ENCODE assay signal across 21 mouse cellular contexts in genomic region chr3:10082545-10083062, GRCm38 (mm10). TPM values are rescaled to one million over a fixed set of nuclear protein-coding genes. Genes with fewer than 3 reads are reported as not detected.
DNase-seq lines count a peak whose midpoint lies in the region; ATAC-seq and TF ChIP-seq lines count a peak whose summit lies in the region.
"Had no signal": no experiment of that assay in that cellular context is flagged by ENCODE, and none has a peak within 500 bp of the region (broad histone marks: within the 10 kb centered on the region; RNA-seq: fewer than 3 reads in every experiment).

No protein-coding gene starts in this region.

- H3K27ac ChIP-seq in forebrain, embryonic 15.5 days (replicated peaks), result peak overlapping the region; percentile 5; the same call in 1 of the 2 replicates
- no peak overlapping the region for H3K27ac ChIP-seq in forebrain, embryonic 10.5 days
- H3K27ac ChIP-seq in hindbrain, postnatal 0 days, result peak overlapping the region; percentile 79; the same call in 1 of the 2 replicates
- no peak overlapping the region for H3K27ac ChIP-seq in hindbrain, embryonic 14.5 days
- H3K27ac ChIP-seq in embryonic fibroblast, embryonic 13.5 days (ENCODE audit: insufficient read depth, low read length), result peak overlapping the region; percentile 23; the same call in 1 of the 2 replicates
- H3K27ac ChIP-seq: embryonic facial prominence, embryonic 12.5 days; heart, embryonic 10.5 days; kidney, postnatal 0 days; liver, embryonic 15.5 days; macrophage; midbrain, embryonic 12.5 days had no signal

- H3K4me2 ChIP-seq in forebrain, embryonic 15.5 days (replicated peaks), result no peak overlapping the region
- no peak overlapping the region for H3K4me2 ChIP-seq in hindbrain, postnatal 0 days (ENCODE audit: low read depth, low read length)
- no peak overlapping the region for H3K4me2 ChIP-seq in hindbrain, embryonic 14.5 days (replicated peaks)
- H3K4me2 ChIP-seq: embryonic facial prominence, embryonic 12.5 days; liver, embryonic 15.5 days; midbrain, embryonic 12.5 days had no signal

- no peak overlapping the region for H3K4me3 ChIP-seq in forebrain, embryonic 15.5 days
- no peak overlapping the region for H3K4me3 ChIP-seq in forebrain, embryonic 10.5 days
- H3K4me3 ChIP-seq in hindbrain, postnatal 0 days (ENCODE audit: low read length), result no peak overlapping the region
- no peak overlapping the region for H3K4me3 ChIP-seq in hindbrain, embryonic 14.5 days (replicated peaks; ENCODE audit: low read length)
- H3K4me3 ChIP-seq in embryonic fibroblast, embryonic 13.5 days (ENCODE audit: insufficient read depth, low read length), result no peak overlapping the region
- H3K4me3 ChIP-seq: embryonic facial prominence, embryonic 12.5 days; heart, embryonic 10.5 days; liver, embryonic 15.5 days; midbrain, embryonic 12.5 days had no signal

- H3K27me3 ChIP-seq in forebrain, embryonic 15.5 days, result no peaks in the 10 kb centered on the region
- H3K27me3 ChIP-seq in forebrain, embryonic 10.5 days (ENCODE audit: poor library complexity, severe bottlenecking), result peaks cover 10% of the 10 kb centered on the region
- H3K27me3 ChIP-seq in hindbrain, postnatal 0 days (ENCODE audit: insufficient read depth, low read length), result no peaks in the 10 kb centered on the region
- no peaks in the 10 kb centered on the region for H3K27me3 ChIP-seq in hindbrain, embryonic 14.5 days (ENCODE audit: control insufficient read depth, insufficient read depth, low read length)
- H3K27me3 ChIP-seq: embryonic facial prominence, embryonic 12.5 days had no signal

- TF ChIP-seq CTCF in hindbrain, postnatal 0 days (IDR thresholded peaks at IDR 0.05; ENCODE audit: low read depth), result no peak
- no peak for TF ChIP-seq CTCF in embryonic fibroblast, embryonic 13.5 days (IDR thresholded peaks at IDR 0.05; ENCODE audit: borderline replicate concordance, insufficient read depth, low read length)

- no peak for DNase-seq in forebrain, embryonic 10.5 days (ENCODE audit: extremely low spot score, low spot score)
- DNase-seq in hindbrain, postnatal 0 days (ENCODE audit: low spot score), result no peak
- no peak for DNase-seq in hindbrain, embryonic 14.5 days (ENCODE audit: low spot score)
- DNase-seq in 3T3-L1 (ENCODE audit: low read depth, low spot score), result peak; percentile 56
- DNase-seq in testis, postnatal 10 days (ENCODE audit: low spot score), result no peak
- DNase-seq in T-cell, adult 2 months (ENCODE audit: low spot score), result no peak
- DNase-seq: adrenal gland, adult 8-10 months; gastrocnemius, postnatal 36 days; heart, postnatal 10 days; kidney, adult 18-20 months; right cerebral cortex, postnatal 4 days; thymus, postnatal 14 days had no signal

- no peaks in the 10 kb centered on the region for H3K36me3 ChIP-seq in forebrain, embryonic 15.5 days
- H3K36me3 ChIP-seq in forebrain, embryonic 10.5 days (replicated peaks), result no peaks in the 10 kb centered on the region
- no peaks in the 10 kb centered on the region for H3K36me3 ChIP-seq in hindbrain, postnatal 0 days (ENCODE audit: insufficient read depth, low read length)
- no peaks in the 10 kb centered on the region for H3K36me3 ChIP-seq in hindbrain, embryonic 14.5 days (replicated peaks; ENCODE audit: control insufficient read depth, insufficient read depth)
- H3K36me3 ChIP-seq: embryonic facial prominence, embryonic 12.5 days; G1E; heart, embryonic 10.5 days; liver, embryonic 15.5 days; midbrain, embryonic 12.5 days had no signal

- H3K9ac ChIP-seq in forebrain, embryonic 15.5 days (replicated peaks), result no peak overlapping the region
- H3K9ac ChIP-seq in hindbrain, postnatal 0 days (replicated peaks; ENCODE audit: low read length), result no peak overlapping the region
- no peak overlapping the region for H3K9ac ChIP-seq in hindbrain, embryonic 14.5 days
- H3K9ac ChIP-seq: embryonic facial prominence, embryonic 12.5 days; liver, embryonic 15.5 days; midbrain, embryonic 12.5 days had no signal

- no peaks in the 10 kb centered on the region for H3K9me3 ChIP-seq in forebrain, embryonic 15.5 days
- H3K9me3 ChIP-seq in forebrain, embryonic 10.5 days, result peaks cover 1% of the 10 kb centered on the region; the same call in 1 of the 2 replicates
- H3K9me3 ChIP-seq in hindbrain, postnatal 0 days (ENCODE audit: low read length), result no peaks in the 10 kb centered on the region
- no peaks in the 10 kb centered on the region for H3K9me3 ChIP-seq in hindbrain, embryonic 14.5 days (ENCODE audit: control insufficient read depth, low read length)
- H3K9me3 ChIP-seq: embryonic facial prominence, embryonic 12.5 days; G1E; heart, embryonic 10.5 days; liver, embryonic 15.5 days; midbrain, embryonic 12.5 days had no signal

- no peak for ATAC-seq in forebrain, embryonic 15.5 days (replicated peaks)
- peak; percentile 13; the same call in 1 of the 2 replicates for ATAC-seq in hindbrain, postnatal 0 days
- no peak for ATAC-seq in hindbrain, embryonic 14.5 days (ENCODE audit: low FRiP score)

- TF ChIP-seq POLR2A in embryonic fibroblast, embryonic 13.5 days (IDR thresholded peaks at IDR 0.05; ENCODE audit: low read depth, low read length), result no peak

- H3K4me1 ChIP-seq in forebrain, embryonic 15.5 days, result no peaks in the 10 kb centered on the region
- H3K4me1 ChIP-seq in forebrain, embryonic 10.5 days, result no peaks in the 10 kb centered on the region
- H3K4me1 ChIP-seq in hindbrain, postnatal 0 days (ENCODE audit: insufficient read depth, low read length), result 0 out of 2 replicates have a peak, but pooled peaks cover 6% of the 10 kb centered on the region
- no peaks in the 10 kb centered on the region for H3K4me1 ChIP-seq in hindbrain, embryonic 14.5 days (replicated peaks; ENCODE audit: control insufficient read depth, insufficient read depth, low read length)
- peaks cover 2% of the 10 kb centered on the region; the same call in 1 of the 2 replicates for H3K4me1 ChIP-seq in embryonic fibroblast, embryonic 13.5 days (ENCODE audit: control insufficient read depth, insufficient read depth, low read length)
- H3K4me1 ChIP-seq: midbrain, embryonic 12.5 days had no signal

- WGBS in forebrain, embryonic 15.5 days, result 76% methylated on average over 4 of the region's 4 CpGs
- 75% methylated on average over 4 of the region's 4 CpGs for WGBS in forebrain, embryonic 10.5 days
- 63% methylated on average over 4 of the region's 4 CpGs for WGBS in hindbrain, postnatal 0 days
- 69% methylated on average over 4 of the region's 4 CpGs for WGBS in hindbrain, embryonic 14.5 days

RNA-seq across cellular contexts. Expression of gene Gm9833, which starts 5.3 kb away (rescaled TPM):
- polyA plus RNA-seq in forebrain, embryonic 15.5 days (2015; fragmentation: Nextera tagmentation; extraction: Ambion mirVana), result 8.0 and 9.0 TPM in 2 replicates
- 5.4 and 6.7 TPM in 2 replicates for polyA plus RNA-seq in forebrain, embryonic 10.5 days (2016; fragmentation: Nextera tagmentation; extraction: Ambion mirVana)
- 1.4 and 6.4 TPM in 2 replicates for total RNA-seq in hindbrain, postnatal 0 days (2014; rRNA removed)
- 3.7 and 4.3 TPM in 2 replicates for polyA plus RNA-seq in hindbrain, postnatal 0 days (2015; fragmentation: Nextera tagmentation; extraction: Ambion mirVana)
- 7.2 and 8.6 TPM in 2 replicates for polyA plus RNA-seq in hindbrain, embryonic 14.5 days (2014; fragmentation: Nextera tagmentation; extraction: Ambion mirVana)
- polyA plus RNA-seq in embryonic fibroblast, embryonic 13.5 days (2011; ENCODE audit: insufficient read length, low read depth, missing spikeins), result 5.2 and 5.7 TPM in 2 replicates

Comparison
In these comparisons a context has a peak if more than half of its experiments do, and no peak if none do; other contexts are left out.
1. H3K27ac ChIP-seq: peak in forebrain, embryonic 15.5 days (single experiment), hindbrain, postnatal 0 days (single experiment) and embryonic fibroblast, embryonic 13.5 days (single experiment); none in forebrain, embryonic 10.5 days (single experiment) and hindbrain, embryonic 14.5 days (single experiment).